Mouse (Mus musculus) testis, adult 2 months (tissue): Measurements from ENCODE around the gene Tmem253.

Source experiments
- CTCF ChIP-seq: fragments of 200-500 bp; IDR thresholded peaks from 2 replicates; pipeline ENCODE4 v1.5.1; 2012; ENCODE audit warnings: low read depth, mild to moderate bottlenecking, inconsistent platforms, low read length, moderate library complexity; ENCODE audit not compliant: control insufficient read depth, insufficient read depth, insufficient replicate concordance
- POLR2A ChIP-seq: fragments of 200-500 bp; IDR thresholded peaks from 2 replicates; pipeline ENCODE4 v1.6.1; 2012; ENCODE audit warnings: low read depth, mild to moderate bottlenecking, inconsistent platforms, low read length, moderate library complexity; ENCODE audit not compliant: control insufficient read depth

- TF ChIP-seq CTCF (no peak), POLR2A (no peak)
Observed at GRCm38 (mm10) chr14:52015445-52016100, at the start of gene Tmem253.
